Mouse (Mus musculus): ENCODE data around the gene Neurl2. TPM values are rescaled to one million over a fixed set of nuclear protein-coding genes. Genes with fewer than 3 reads are reported as not detected.

Gene Neurl2
- total RNA-seq, 2 experiments from 2014 or later, result 4.0 to 6.1 TPM

DNA sequence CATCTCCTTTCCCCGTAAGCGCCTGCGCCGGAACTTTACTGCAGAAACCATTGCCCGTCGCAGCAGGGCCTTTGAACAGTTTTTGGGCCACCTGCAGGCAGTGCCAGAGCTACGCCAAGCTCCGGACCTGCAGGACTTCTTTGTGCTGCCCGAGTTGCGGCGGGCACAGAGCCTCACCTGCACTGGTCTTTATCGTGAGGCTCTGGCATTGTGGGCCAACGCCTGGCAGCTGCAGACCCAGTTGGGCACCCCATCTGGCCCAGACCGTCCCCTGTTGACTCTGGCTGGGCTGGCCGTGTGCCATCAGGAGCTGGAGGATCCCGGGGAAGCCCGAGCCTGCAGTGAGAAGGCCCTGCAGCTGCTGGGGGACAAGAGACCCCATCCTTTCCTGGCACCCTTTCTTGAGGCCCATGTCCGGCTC lies 41.4 kb downstream of the Neurl2 start:
- no peak for ATAC-seq (replicated peaks; ENCODE audit: poor library complexity, severe bottlenecking)

DNA sequence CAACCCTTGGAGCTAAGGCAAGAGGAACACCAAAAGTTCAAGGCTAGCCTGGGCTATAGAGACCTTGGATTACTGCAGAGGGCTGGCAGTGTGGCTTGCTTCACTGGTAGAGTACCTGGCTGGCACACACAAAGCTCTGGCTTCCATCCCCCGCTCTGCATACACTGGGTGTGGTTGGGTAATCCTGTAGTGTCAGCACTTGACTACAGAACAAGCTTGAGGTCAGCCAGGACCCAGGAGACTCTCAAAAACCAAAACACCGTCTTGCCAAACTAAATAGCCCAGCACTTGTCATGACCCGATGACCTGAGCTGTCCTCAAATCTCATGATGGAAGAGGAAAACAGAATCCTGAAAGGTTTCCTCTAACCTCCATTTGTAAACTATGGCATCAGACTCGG lies 42.8 kb downstream of the Neurl2 start:
- ATAC-seq (replicated peaks; ENCODE audit: poor library complexity, severe bottlenecking), result no peak

DNA sequence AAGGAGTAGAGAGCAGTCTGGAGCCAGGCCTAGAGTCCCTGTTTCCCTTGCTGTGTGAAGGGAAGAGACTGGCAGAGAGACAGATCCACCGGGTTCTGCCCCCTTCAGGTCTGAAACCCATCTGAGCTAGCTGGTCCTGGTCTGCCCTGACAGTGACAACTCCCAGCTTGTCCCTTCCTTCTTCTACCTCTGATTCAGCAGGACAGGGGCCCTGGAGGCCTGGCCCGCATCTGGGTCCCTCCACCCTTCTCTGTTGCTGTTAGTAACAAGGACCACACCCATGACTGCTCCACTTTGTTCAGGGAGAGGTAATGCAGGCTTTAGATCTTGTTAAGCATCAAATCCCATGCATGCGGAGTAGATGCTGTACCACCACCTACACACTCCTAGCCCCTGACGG lies 44.8 kb downstream of the Neurl2 start:
- no peak for ATAC-seq (replicated peaks; ENCODE audit: poor library complexity, severe bottlenecking)

DNA sequence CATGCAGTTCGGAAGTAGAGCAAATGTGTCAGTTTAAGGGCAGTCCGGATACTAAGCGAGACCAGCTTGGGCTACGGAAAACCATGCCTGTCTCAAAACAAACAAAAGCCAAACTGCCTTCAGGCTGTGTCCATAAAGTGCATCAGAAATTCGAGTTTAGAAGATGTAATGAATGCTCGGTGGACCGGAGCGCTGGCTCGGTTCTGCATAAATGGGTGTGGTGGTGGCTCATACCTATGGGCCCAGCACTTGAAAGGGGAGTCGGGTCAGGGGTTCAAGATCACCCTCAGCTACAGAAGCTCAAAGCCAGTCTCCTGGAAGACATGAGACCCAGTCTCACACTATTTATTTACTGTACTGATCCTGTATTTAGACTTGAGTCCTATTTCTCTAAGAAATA lies 45.5 kb downstream of the Neurl2 start:
- no peak for ATAC-seq (replicated peaks; ENCODE audit: poor library complexity, severe bottlenecking)

DNA sequence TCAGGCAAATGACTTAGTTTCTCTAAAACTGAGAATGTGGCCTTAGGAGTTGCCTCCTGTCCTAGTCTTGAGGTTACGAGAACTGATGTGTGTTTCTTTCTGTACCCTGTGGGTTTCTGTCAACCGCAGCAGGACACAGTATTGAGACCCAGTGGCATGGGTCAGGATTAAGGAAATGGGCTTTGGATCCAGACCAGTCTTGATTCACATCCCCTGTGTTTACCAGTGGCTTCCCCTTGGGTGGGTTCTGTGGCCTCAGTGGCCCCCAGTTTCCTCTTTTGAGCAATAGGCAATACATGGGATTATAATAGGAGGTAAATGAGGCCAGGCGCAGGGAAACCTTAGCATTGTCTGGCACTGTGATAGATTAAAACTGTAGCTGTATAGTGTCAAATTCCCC lies 46.2 kb downstream of the Neurl2 start:
- peak; percentile 81 for ATAC-seq (replicated peaks; ENCODE audit: poor library complexity, severe bottlenecking)

DNA sequence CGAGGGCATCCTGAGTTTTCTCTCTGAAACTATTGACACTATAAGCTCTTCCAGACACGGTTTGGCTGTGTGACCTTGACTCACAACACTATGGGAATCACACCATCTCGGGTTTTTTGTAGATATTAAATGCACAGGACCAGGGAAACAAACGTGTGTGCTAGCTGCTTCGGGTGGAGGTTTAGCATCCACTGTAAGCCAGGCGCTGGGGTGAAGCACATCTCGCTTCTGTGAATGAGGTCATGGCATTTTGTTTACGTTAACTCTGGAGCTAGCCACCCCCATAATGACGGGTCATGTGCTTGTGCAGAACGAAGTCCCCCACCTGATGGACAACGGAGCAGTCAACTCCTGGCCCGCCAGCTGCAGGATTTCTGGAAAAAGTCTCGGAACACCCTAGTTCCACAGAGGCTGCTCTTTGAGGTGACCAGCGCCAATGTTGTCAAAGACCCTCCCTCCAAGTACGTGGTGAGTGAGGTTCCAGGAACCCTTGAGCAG lies 46.8 kb downstream of the Neurl2 start:
- no peak for ATAC-seq (replicated peaks; ENCODE audit: poor library complexity, severe bottlenecking)

DNA sequence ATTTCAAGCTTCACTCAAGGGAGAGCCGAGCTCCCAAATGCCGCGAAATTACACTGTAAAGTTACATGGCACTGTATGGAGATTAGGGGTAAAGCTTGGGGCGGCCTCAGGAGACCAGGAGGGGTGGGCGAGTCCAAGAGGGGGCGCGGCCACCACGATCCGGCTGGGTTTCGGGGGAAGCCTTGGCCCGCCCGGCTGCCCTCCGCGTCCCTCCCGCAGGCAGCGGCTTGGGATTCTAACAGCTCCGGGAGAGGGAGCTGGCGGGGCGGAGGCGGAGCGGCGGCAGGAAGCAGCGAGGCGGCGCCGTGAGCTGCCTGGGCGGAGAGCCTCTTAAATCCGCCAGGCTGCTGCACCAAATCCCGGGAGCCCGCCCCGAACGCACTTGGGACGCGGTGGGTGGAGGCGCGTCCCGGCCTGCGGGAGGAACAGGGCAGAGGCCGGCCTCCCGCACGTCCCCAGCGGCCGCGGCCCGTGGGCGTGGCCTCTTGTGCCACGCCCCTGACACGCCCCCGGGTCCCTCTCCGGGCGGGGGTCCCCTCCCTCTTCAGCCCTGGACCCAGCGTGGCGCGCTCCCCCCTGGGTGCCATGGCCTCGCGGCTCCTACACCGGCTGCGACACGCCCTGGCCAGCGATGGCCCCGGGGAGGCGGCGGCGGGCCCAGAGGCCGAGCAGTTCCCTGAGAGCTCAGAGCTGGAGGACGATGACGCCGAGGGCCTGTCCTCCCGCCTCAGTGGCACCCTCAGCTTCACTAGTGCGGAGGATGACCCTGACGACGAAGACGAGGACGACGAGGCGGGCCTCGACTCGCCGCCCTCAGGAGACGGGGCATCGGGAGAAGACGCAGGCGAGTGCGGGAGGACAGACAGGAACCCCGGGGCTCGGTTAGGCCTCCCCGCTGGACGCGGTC lies 47.5 kb downstream of the Neurl2 start, which contains the start of gene Snx21:
Gene Snx21, plus strand, starts transcription at position 343 of the 907 bp plus-strand sequence.
- peak; percentile 59 for ATAC-seq (replicated peaks; ENCODE audit: poor library complexity, severe bottlenecking)

DNA sequence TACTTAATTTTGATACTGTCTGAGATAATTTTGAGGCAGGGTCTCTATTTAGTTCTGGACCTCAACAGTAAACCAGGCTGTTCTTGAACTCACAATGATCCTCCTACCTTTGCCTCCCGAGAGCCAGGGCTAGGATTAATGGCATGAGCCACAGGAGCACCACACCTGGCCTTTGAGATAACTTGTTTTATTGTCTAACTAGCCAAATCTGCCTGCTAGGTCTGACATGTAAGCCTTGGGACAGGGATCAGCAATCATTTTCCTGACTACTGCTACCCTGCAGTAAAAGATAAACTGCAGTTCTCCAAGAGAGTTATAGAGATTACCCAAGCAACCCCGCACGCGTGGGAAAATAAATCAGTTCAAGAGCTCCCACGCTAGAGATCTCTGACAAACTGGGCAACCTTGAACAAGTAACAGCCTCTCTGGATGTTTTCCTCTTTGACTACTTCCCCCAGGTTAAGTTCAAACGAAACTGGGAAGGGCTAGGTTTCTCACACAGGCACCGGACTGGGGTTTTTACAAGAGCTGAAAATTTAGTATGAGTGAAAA lies 48.3 kb downstream of the Neurl2 start:
- no peak for ATAC-seq (replicated peaks; ENCODE audit: poor library complexity, severe bottlenecking)

DNA sequence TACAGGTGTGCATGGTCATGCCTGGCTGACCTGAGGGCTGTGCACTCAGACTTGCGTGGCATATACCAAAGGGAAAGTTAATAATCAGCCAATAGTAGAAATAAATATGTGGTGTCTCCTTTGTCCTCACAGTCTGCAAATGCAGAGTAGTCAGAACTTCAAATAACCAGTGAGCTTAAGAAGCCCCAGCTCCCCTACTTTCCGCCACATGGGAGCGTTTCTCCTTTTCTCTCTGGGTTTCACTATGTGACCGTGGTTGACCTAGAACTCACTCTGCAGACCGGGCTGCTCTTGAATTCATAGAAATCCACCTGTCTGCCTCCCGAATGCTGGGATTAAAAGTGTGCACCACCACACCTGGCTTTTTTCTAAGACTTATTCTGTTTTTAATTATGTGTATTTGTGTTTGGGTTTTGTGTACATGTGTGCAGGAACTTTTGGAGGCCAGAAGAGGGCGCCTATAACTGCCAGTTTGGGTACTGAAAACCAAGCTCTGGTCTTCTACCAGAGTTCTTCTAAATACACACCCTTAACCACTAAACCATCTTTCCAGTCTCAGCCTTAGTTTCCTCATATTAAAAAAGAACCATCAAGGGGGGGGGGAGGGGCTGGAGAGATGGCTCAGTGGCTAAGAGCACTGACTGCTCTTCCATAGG lies 49.2 kb downstream of the Neurl2 start:
- ATAC-seq (replicated peaks; ENCODE audit: poor library complexity, severe bottlenecking), result no peak

DNA sequence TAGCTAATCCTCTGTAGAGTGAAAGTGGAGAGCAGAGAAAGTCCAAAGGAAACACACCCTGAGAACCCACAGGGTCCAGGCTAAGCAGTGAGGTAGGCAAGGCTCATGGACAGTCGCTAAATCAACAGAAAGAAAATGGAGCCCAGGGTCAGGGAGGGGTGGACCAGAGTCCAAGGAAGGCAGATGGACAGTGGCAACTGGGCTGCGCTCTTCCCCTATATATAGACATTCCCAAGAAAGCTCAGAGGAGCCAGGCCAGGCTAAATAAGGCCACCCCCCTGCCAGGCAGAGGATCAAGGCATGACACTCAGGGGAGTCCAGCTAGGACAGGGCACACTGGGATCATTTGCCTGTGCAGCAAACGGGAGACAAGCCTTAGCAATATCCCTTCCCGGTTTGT lies 51.4 kb downstream of the Neurl2 start:
- ATAC-seq (replicated peaks; ENCODE audit: poor library complexity, severe bottlenecking), result no peak

Other genes starting within 250 kb of the Neurl2 start
- not detected in 2 replicates for gene Wfdc6a, start 248.0 kb downstream of the Neurl2 start, total RNA-seq (2014; fragmentation: Nextera tagmentation)
- not detected in 2 replicates for gene Wfdc6a, start 248.0 kb downstream of the Neurl2 start, total RNA-seq (2017)
- gene Eppin, start 239.9 kb downstream of the Neurl2 start, total RNA-seq (2014; fragmentation: Nextera tagmentation), result not detected in 2 replicates
- gene Eppin, start 239.9 kb downstream of the Neurl2 start, total RNA-seq (2017), result not detected in 2 replicates
- gene Wfdc6b, start 219.9 kb downstream of the Neurl2 start, total RNA-seq (2014; fragmentation: Nextera tagmentation), result not detected in 2 replicates
- gene Wfdc6b, start 219.9 kb downstream of the Neurl2 start, total RNA-seq (2017), result not detected in 2 replicates
- not detected in 2 replicates for gene Wfdc8, start 219.8 kb downstream of the Neurl2 start, total RNA-seq (2014; fragmentation: Nextera tagmentation)
- gene Wfdc8, start 219.8 kb downstream of the Neurl2 start, total RNA-seq (2017), result not detected in 2 replicates
- not detected in 2 replicates for gene Wfdc16, start 194.7 kb downstream of the Neurl2 start, total RNA-seq (2014; fragmentation: Nextera tagmentation)
- not detected in 2 replicates for gene Wfdc16, start 194.7 kb downstream of the Neurl2 start, total RNA-seq (2017)
- gene Wfdc10, start 177.4 kb downstream of the Neurl2 start, total RNA-seq (2014; fragmentation: Nextera tagmentation), result not detected in 2 replicates
- not detected in 2 replicates for gene Wfdc10, start 177.4 kb downstream of the Neurl2 start, total RNA-seq (2017)
- gene Wfdc9, start 176.9 kb downstream of the Neurl2 start, total RNA-seq (2014; fragmentation: Nextera tagmentation), result not detected in 2 replicates
- gene Wfdc9, start 176.9 kb downstream of the Neurl2 start, total RNA-seq (2017), result not detected in 2 replicates
- gene Wfdc11, start 159.4 kb downstream of the Neurl2 start, total RNA-seq (2014; fragmentation: Nextera tagmentation), result not detected in 2 replicates
- gene Wfdc11, start 159.4 kb downstream of the Neurl2 start, total RNA-seq (2017), result not detected in 2 replicates
- gene Wfdc13, start 148.3 kb downstream of the Neurl2 start, total RNA-seq (2014; fragmentation: Nextera tagmentation), result not detected in 2 replicates
- not detected in 2 replicates for gene Wfdc13, start 148.3 kb downstream of the Neurl2 start, total RNA-seq (2017)
- not detected in 2 replicates for gene Spint4, start 135.0 kb downstream of the Neurl2 start, total RNA-seq (2014; fragmentation: Nextera tagmentation)
- gene Spint4, start 135.0 kb downstream of the Neurl2 start, total RNA-seq (2017), result not detected in 2 replicates
- not detected in 2 replicates for gene Spint5, start 118.2 kb downstream of the Neurl2 start, total RNA-seq (2014; fragmentation: Nextera tagmentation)
- not detected in 2 replicates for gene Spint5, start 118.2 kb downstream of the Neurl2 start, total RNA-seq (2017)
- gene Wfdc3, start 87.5 kb downstream of the Neurl2 start, total RNA-seq (2014; fragmentation: Nextera tagmentation), result not detected in 2 replicates
- not detected in 2 replicates for gene Wfdc3, start 87.5 kb downstream of the Neurl2 start, total RNA-seq (2017)
- gene Dnttip1, start 87.5 kb downstream of the Neurl2 start, total RNA-seq (2014; fragmentation: Nextera tagmentation), result 31.1 and 36.9 TPM in 2 replicates
- gene Dnttip1, start 87.5 kb downstream of the Neurl2 start, total RNA-seq (2017), result 21.5 and 27.3 TPM in 2 replicates
- 24.5 and 75.2 TPM in 2 replicates for gene Ube2c, start 63.6 kb downstream of the Neurl2 start, total RNA-seq (2014; fragmentation: Nextera tagmentation)
- 112 and 138 TPM in 2 replicates for gene Ube2c, start 63.6 kb downstream of the Neurl2 start, total RNA-seq (2017)
- gene Tnnc2, start 53.5 kb downstream of the Neurl2 start, total RNA-seq (2014; fragmentation: Nextera tagmentation), result not detected in 2 replicates
- gene Tnnc2, start 53.5 kb downstream of the Neurl2 start, total RNA-seq (2017), result not detected in 2 replicates
- gene Snx21, start 47.6 kb downstream of the Neurl2 start, total RNA-seq (2014; fragmentation: Nextera tagmentation), result not detected in 2 replicates
- gene Snx21, start 47.6 kb downstream of the Neurl2 start, total RNA-seq (2017), result 0.17 and 0.77 TPM in 2 replicates
- gene Acot8, start 28.6 kb downstream of the Neurl2 start, total RNA-seq (2014; fragmentation: Nextera tagmentation), result 24.7 and 25.5 TPM in 2 replicates
- gene Acot8, start 28.6 kb downstream of the Neurl2 start, total RNA-seq (2017), result 22.3 and 32.6 TPM in 2 replicates
- gene Zswim3, start 28.4 kb downstream of the Neurl2 start, total RNA-seq (2014; fragmentation: Nextera tagmentation), result 2.7 and 4.1 TPM in 2 replicates
- 1.8 and 2.0 TPM in 2 replicates for gene Zswim3, start 28.4 kb downstream of the Neurl2 start, total RNA-seq (2017)
- gene Zswim1, start 10.8 kb downstream of the Neurl2 start, total RNA-seq (2014; fragmentation: Nextera tagmentation), result 5.8 and 7.0 TPM in 2 replicates
- gene Zswim1, start 10.8 kb downstream of the Neurl2 start, total RNA-seq (2017), result 2.8 and 3.5 TPM in 2 replicates
- not detected in 2 replicates for gene Spata25, start 4.9 kb downstream of the Neurl2 start, total RNA-seq (2014; fragmentation: Nextera tagmentation)
- gene Spata25, start 4.9 kb downstream of the Neurl2 start, total RNA-seq (2017), result not detected in 2 replicates
- gene Ctsa, start 583 bp downstream of the Neurl2 start, total RNA-seq (2014; fragmentation: Nextera tagmentation), result 89.0 and 135 TPM in 2 replicates
- gene Ctsa, start 583 bp downstream of the Neurl2 start, total RNA-seq (2017), result 79.5 and 109 TPM in 2 replicates
- gene Pltp, start 24.3 kb upstream of the Neurl2 start, total RNA-seq (2014; fragmentation: Nextera tagmentation), result not detected in 2 replicates
- not detected in 2 replicates for gene Pltp, start 24.3 kb upstream of the Neurl2 start, total RNA-seq (2017)
- gene Pcif1, start 45.8 kb upstream of the Neurl2 start, total RNA-seq (2014; fragmentation: Nextera tagmentation), result 36.7 and 50.8 TPM in 2 replicates
- 21.3 and 27.4 TPM in 2 replicates for gene Pcif1, start 45.8 kb upstream of the Neurl2 start, total RNA-seq (2017)
- 11.5 and 16.3 TPM in 2 replicates for gene Zfp335, start 78.3 kb upstream of the Neurl2 start, total RNA-seq (2014; fragmentation: Nextera tagmentation)
- gene Zfp335, start 78.3 kb upstream of the Neurl2 start, total RNA-seq (2017), result 5.6 and 7.5 TPM in 2 replicates
- 0.95 TPM in 1 of 2 replicates, not detected in the other for gene Mmp9, start 107.3 kb upstream of the Neurl2 start, total RNA-seq (2014; fragmentation: Nextera tagmentation)
- 10.0 and 10.7 TPM in 2 replicates for gene Mmp9, start 107.3 kb upstream of the Neurl2 start, total RNA-seq (2017)
- gene Slc12a5, start 127.3 kb upstream of the Neurl2 start, total RNA-seq (2014; fragmentation: Nextera tagmentation), result 0.21 TPM in 1 of 2 replicates, not detected in the other
- gene Slc12a5, start 127.3 kb upstream of the Neurl2 start, total RNA-seq (2017), result 0.43 TPM in 1 of 2 replicates, not detected in the other
- gene Ncoa5, start 201.4 kb upstream of the Neurl2 start, total RNA-seq (2014; fragmentation: Nextera tagmentation), result 31.9 and 38.5 TPM in 2 replicates
- gene Ncoa5, start 201.4 kb upstream of the Neurl2 start, total RNA-seq (2017), result 35.0 and 38.3 TPM in 2 replicates
- gene Cd40, start 222.2 kb upstream of the Neurl2 start, total RNA-seq (2014; fragmentation: Nextera tagmentation), result not detected in 2 replicates
- not detected in 2 replicates for gene Cd40, start 222.2 kb upstream of the Neurl2 start, total RNA-seq (2017)